Mouse (Mus musculus) liver, adult 2 months (tissue): ENCODE results near the gene Grsf1.

Source experiments
- CTCF ChIP-seq: fragments of 200-500 bp; IDR thresholded peaks from 2 replicates; pipeline ENCODE4 v1.5.1; 2011; ENCODE audit warnings: low read depth, low read length, control low read depth
- POLR2A ChIP-seq: fragments of 200-500 bp; IDR thresholded peaks from 2 replicates; pipeline ENCODE4 v1.6.1; 2011; ENCODE audit warnings: low read length, control low read depth; ENCODE audit not compliant: insufficient read depth; ENCODE audit errors: extremely low read depth

GRCm38 (mm10) chr5:88632463-88632862 is 43.5 kb downstream of the Grsf1 start:
- TF ChIP-seq CTCF (no peak), POLR2A (no peak)
